Mouse (Mus musculus) heart, postnatal 0 days (tissue): ENCODE data around the gene Sox8.

ENCODE experiments used
- CTCF ChIP-seq: IDR thresholded peaks from 2 replicates; pipeline ENCODE4 v1.5.1; 2016; ENCODE audit warnings: antibody characterized with exemption, control low read depth, low read depth
- EP300 ChIP-seq: IDR thresholded peaks from 2 replicates; pipeline ENCODE4 v1.6.1; 2016; ENCODE audit warnings: antibody characterized with exemption, low read depth

GRCm38 (mm10) chr17:25577263-25577662, 6.8 kb upstream of the Sox8 start:
- TF ChIP-seq CTCF = no peak
- TF ChIP-seq EP300 = no peak
